Mouse (Mus musculus) hindbrain, embryonic 11.5 days (tissue): ENCODE measurements around the gene Cfap161. TPM values are rescaled to one million over a fixed set of nuclear protein-coding genes. Genes with fewer than 3 reads are reported as not detected.

Experiments used
- ATAC-seq: fragments of 200-750 bp; cut with Nextera tagmentation; 2 replicates; pipeline ENCODE4 v1.8.0; 2017; ENCODE audit warnings: mild to moderate bottlenecking, moderate TSS enrichment, moderate library complexity; ENCODE audit not compliant: low FRiP score
- DNase-seq: peaks from one replicate; pipeline ENCODE4 v3.0.0-alpha.2; 2015; ENCODE audit warnings: low spot score
- H3K27ac ChIP-seq: fragments of 300-500 bp; sonication (generic); 2 replicates; pipeline ENCODE4 v1.5.1; 2014; ENCODE audit warnings: mild to moderate bottlenecking, low read depth, low read length
- H3K27me3 ChIP-seq: fragments of 300-500 bp; sonication (generic); 2 replicates; pipeline ENCODE4 v1.6.1; 2014; ENCODE audit warnings: mild to moderate bottlenecking, low read length, moderate library complexity, mixed read lengths; ENCODE audit not compliant: control insufficient read depth, insufficient read depth
- H3K36me3 ChIP-seq: fragments of 300-500 bp; sonication (generic); 2 replicates; pipeline ENCODE4 v1.6.1; 2014; ENCODE audit warnings: mild to moderate bottlenecking, low read length, moderate library complexity, mixed read lengths; ENCODE audit not compliant: control insufficient read depth, insufficient read depth
- H3K4me1 ChIP-seq: fragments of 300-500 bp; sonication (generic); replicated peaks from 2 replicates; pipeline ENCODE4 v1.6.1; 2014; ENCODE audit warnings: low read length, mixed read lengths; ENCODE audit not compliant: control insufficient read depth, insufficient read depth
- H3K4me2 ChIP-seq: fragments of 300-500 bp; sonication (generic); replicated peaks from 2 replicates; pipeline ENCODE4 v1.6.1; 2014; ENCODE audit warnings: mild to moderate bottlenecking, low read depth, low read length
- H3K4me3 ChIP-seq: fragments of 300-500 bp; sonication (generic); 2 replicates; pipeline ENCODE4 v1.5.1; 2014; ENCODE audit warnings: low read depth, low read length
- H3K9ac ChIP-seq: fragments of 300-500 bp; sonication (generic); 2 replicates; pipeline ENCODE4 v1.6.1; 2014; ENCODE audit warnings: low read depth, low read length
- H3K9me3 ChIP-seq: fragments of 300-500 bp; sonication (generic); 2 replicates; pipeline ENCODE4 v1.6.1; 2016; ENCODE audit warnings: low read length; ENCODE audit not compliant: control insufficient read depth
- WGBS: fragments of 180-500 bp; shearing (Covaris S2); extraction: QIAGEN DNeasy Blood & Tissue Kit; methylation state at CpG from one replicate; pipeline ENCODE4 v1.1.7; 2014; 5-methylcytosine and 5-hydroxymethylcytosine counted together
- polyA plus RNA-seq: library from polyadenylated mRNA; unstranded; fragments of >200 nt; fragmentation: Nextera tagmentation; extraction: Ambion mirVana; gene quantifications from 2 replicates; pipeline ENCODE4 v1.2.1, GENCODE M21; 2014

The Cfap161 gene
- polyA plus RNA-seq, 1 experiment from 2014 or later: 1.5 TPM

GRCm38 (mm10) chr7:83731961-83732666, 62.6 kb downstream of the Cfap161 start:
- 77% methylated on average over 15 of the region's 15 CpGs for WGBS
- ATAC-seq (no peak), DNase-seq (no peak)
- no peaks in the 10 kb centered on the region for H3K4me1 ChIP-seq
- no peak overlapping the region for H3K4me3 ChIP-seq
- H3K9me3 ChIP-seq: no peaks in the 10 kb centered on the region
- no peaks in the 10 kb centered on the region for H3K36me3 ChIP-seq
- H3K27me3 ChIP-seq: no peaks in the 10 kb centered on the region
- H3K27ac ChIP-seq: no peak overlapping the region
- H3K9ac ChIP-seq: no peak overlapping the region
- no peak overlapping the region for H3K4me2 ChIP-seq

DNA sequence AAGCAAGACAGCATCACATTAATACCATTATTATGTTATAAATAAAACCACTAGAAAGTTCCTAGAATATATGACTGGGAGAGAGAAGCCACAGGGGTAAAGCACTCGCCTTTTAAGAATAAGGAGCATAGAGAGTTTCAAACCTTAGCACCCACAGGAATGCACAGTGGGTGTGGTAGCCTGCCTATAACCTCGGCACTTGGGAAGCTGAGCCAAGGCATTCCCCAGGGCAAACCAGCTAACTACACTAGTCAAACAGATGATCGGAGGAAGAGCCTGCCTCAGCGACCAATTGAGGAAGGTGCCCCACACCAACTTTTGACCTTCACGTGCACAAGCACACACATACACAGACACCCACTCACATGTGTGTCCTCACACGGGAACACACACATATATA, 63.4 kb downstream of the Cfap161 start:
- no peaks in the 10 kb centered on the region for H3K9me3 ChIP-seq
- no peaks in the 10 kb centered on the region for H3K4me1 ChIP-seq
- 85% methylated on average over 6 of the region's 6 CpGs for WGBS
- no peaks in the 10 kb centered on the region for H3K27me3 ChIP-seq
- H3K4me2 ChIP-seq: no peak overlapping the region
- no peak overlapping the region for H3K27ac ChIP-seq
- H3K9ac ChIP-seq: no peak overlapping the region
- no peak overlapping the region for H3K4me3 ChIP-seq
- DNase-seq (no peak), ATAC-seq (no peak)
- H3K36me3 ChIP-seq: no peaks in the 10 kb centered on the region

GRCm38 (mm10) chr7:83726936-83727632, 67.6 kb downstream of the Cfap161 start:
- H3K9ac ChIP-seq: no peak overlapping the region
- no peak overlapping the region for H3K4me2 ChIP-seq
- no peak overlapping the region for H3K27ac ChIP-seq
- H3K9me3 ChIP-seq: no peaks in the 10 kb centered on the region
- ATAC-seq: no peak
- H3K36me3 ChIP-seq: no peaks in the 10 kb centered on the region
- no peaks in the 10 kb centered on the region for H3K27me3 ChIP-seq
- H3K4me3 ChIP-seq: no peak overlapping the region
- DNase-seq: no peak
- WGBS: 74% methylated on average over 5 of the region's 5 CpGs
- H3K4me1 ChIP-seq: no peaks in the 10 kb centered on the region

GRCm38 (mm10) chr7:83725801-83726200, 68.9 kb downstream of the Cfap161 start:
- no peak overlapping the region for H3K4me3 ChIP-seq
- H3K27ac ChIP-seq: no peak overlapping the region
- ATAC-seq: no peak
- no peaks in the 10 kb centered on the region for H3K27me3 ChIP-seq
- H3K36me3 ChIP-seq: no peaks in the 10 kb centered on the region
- H3K4me1 ChIP-seq: no peaks in the 10 kb centered on the region
- no peaks in the 10 kb centered on the region for H3K9me3 ChIP-seq
- no peak for DNase-seq
- H3K9ac ChIP-seq: no peak overlapping the region
- H3K4me2 ChIP-seq: no peak overlapping the region

DNA sequence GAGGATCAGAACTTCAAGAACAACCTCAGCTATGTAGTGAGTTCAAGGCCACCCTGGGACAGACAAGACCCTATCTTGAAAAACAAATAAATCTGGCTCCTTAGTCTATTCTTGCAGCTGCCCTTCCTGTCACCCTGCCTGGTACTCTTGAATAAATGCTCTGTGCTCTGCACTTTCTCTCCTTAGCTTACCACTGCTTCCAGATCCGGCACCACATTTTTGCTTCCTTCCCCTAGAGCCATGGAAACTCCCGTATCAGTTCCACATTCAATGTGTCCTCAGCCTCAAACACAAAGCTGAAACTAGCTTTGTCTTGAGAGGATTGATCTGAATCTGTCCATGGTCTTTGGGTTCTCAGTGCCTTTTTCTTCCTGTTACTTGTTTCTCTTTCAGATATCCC, 70.1 kb downstream of the Cfap161 start:
- Histone ChIP-seq H3K36me3 (no peaks in the 10 kb centered on the region), H3K4me3 (no peak overlapping the region), H3K27ac (no peak overlapping the region), H3K4me1 (no peaks in the 10 kb centered on the region), H3K27me3 (no peaks in the 10 kb centered on the region), H3K9me3 (no peaks in the 10 kb centered on the region), H3K4me2 (no peak overlapping the region), H3K9ac (no peak overlapping the region)
- 52% methylated on average over 2 of the region's 2 CpGs for WGBS
- DNase-seq: no peak
- ATAC-seq: no peak

Other genes starting within 250 kb of the Cfap161 start
- 0.93 and 1.5 TPM in 2 replicates for gene Tmc3, start 210.0 kb downstream of the Cfap161 start, polyA plus RNA-seq
- 12.5 and 13.4 TPM in 2 replicates for gene Stard5, start 162.9 kb downstream of the Cfap161 start, polyA plus RNA-seq
- gene Il16, start 49.2 kb downstream of the Cfap161 start, polyA plus RNA-seq: 1.0 and 1.5 TPM in 2 replicates
- gene Tlnrd1, start 89.4 kb upstream of the Cfap161 start, polyA plus RNA-seq: 11.6 and 14.9 TPM in 2 replicates
- gene Mesd, start 89.6 kb upstream of the Cfap161 start, polyA plus RNA-seq: 72.8 and 73.3 TPM in 2 replicates